Mouse (Mus musculus): ENCODE measurements around the gene Clec2l.

The Clec2l gene

GRCm38 (mm10) chr6:38719229-38719628 is 56.4 kb downstream of the Clec2l start:
- no peak for DNase-seq (ENCODE audit: low spot score)

- no peak for DNase-seq (ENCODE audit: low spot score)
Measured at GRCm38 (mm10) chr6:38721361-38721760, 58.5 kb downstream of the Clec2l start.

- no peak for DNase-seq (ENCODE audit: low spot score)
Measured at GRCm38 (mm10) chr6:38725515-38725914, 62.6 kb downstream of the Clec2l start.
